Mouse (Mus musculus) heart, postnatal 0 days (tissue): ENCODE results near the gene Zfp189. TPM values are rescaled to one million over a fixed set of nuclear protein-coding genes. Genes with fewer than 3 reads are reported as not detected.
A peak's percentile ranks its signal among the peaks of the same experiment; 100 is the strongest.
"Not testable (repeated sequence)": the region's sequence is repeated elsewhere in the genome, so short reads cannot be mapped to it uniquely, and the experiment has no call there.

ENCODE experiments used
- ATAC-seq: fragments of 200-750 bp; cut with Nextera tagmentation; 2 replicates; pipeline ENCODE4 v1.8.0; 2017; ENCODE audit warnings: low read depth, moderate number of reproducible peaks, moderate library complexity; ENCODE audit not compliant: insufficient read depth
- DNase-seq: peaks from one replicate; pipeline ENCODE4 v3.0.0-alpha.2; 2016; ENCODE audit warnings: low spot score
- H3K27ac ChIP-seq: fragments of 300-500 bp; sonication (generic); 2 replicates; pipeline ENCODE4 v1.5.1; 2014; ENCODE audit warnings: low read depth, mild to moderate bottlenecking
- H3K27me3 ChIP-seq: fragments of 300-500 bp; sonication (generic); 2 replicates; pipeline ENCODE4 v1.6.1; 2014; ENCODE audit warnings: low read length, mixed read lengths; ENCODE audit not compliant: control insufficient read depth, insufficient read depth
- H3K36me3 ChIP-seq: fragments of 300-500 bp; sonication (generic); replicated peaks from 2 replicates; pipeline ENCODE4 v1.6.1; 2014; ENCODE audit warnings: low read length, mixed read lengths; ENCODE audit not compliant: control insufficient read depth, insufficient read depth
- H3K4me1 ChIP-seq: fragments of 300-500 bp; sonication (generic); 2 replicates; pipeline ENCODE4 v1.6.1; 2014; ENCODE audit warnings: antibody characterized with exemption; ENCODE audit not compliant: control insufficient read depth, insufficient read depth
- H3K4me2 ChIP-seq: fragments of 300-500 bp; sonication (generic); 2 replicates; pipeline ENCODE4 v1.6.1; 2014; ENCODE audit warnings: low read depth, mild to moderate bottlenecking, low read length, moderate library complexity
- H3K4me3 ChIP-seq: fragments of 300-500 bp; sonication (generic); 2 replicates; pipeline ENCODE4 v1.5.1; 2014; ENCODE audit warnings: low read depth, low read length
- H3K9ac ChIP-seq: fragments of 300-500 bp; sonication (generic); replicated peaks from 2 replicates; pipeline ENCODE4 v1.6.1; 2014; ENCODE audit warnings: low read depth, low read length, mixed read lengths
- H3K9me3 ChIP-seq: fragments of 300-500 bp; sonication (generic); replicated peaks from 2 replicates; pipeline ENCODE4 v1.6.1; 2016; ENCODE audit warnings: low read length; ENCODE audit not compliant: control insufficient read depth
- CTCF ChIP-seq: IDR thresholded peaks from 2 replicates; pipeline ENCODE4 v1.5.1; 2016; ENCODE audit warnings: antibody characterized with exemption, control low read depth, low read depth
- EP300 ChIP-seq: IDR thresholded peaks from 2 replicates; pipeline ENCODE4 v1.6.1; 2016; ENCODE audit warnings: antibody characterized with exemption, low read depth
- WGBS: fragments of 180-500 bp; shearing (Covaris S2); extraction: QIAGEN DNeasy Blood & Tissue Kit; methylation state at CpG from one replicate; pipeline ENCODE4 v1.1.7; 2014; 5-methylcytosine and 5-hydroxymethylcytosine counted together
- polyA plus RNA-seq: library from polyadenylated mRNA; unstranded; fragments of >200 nt; fragmentation: Nextera tagmentation; extraction: Ambion mirVana; gene quantifications from 2 replicates; pipeline ENCODE4 v1.2.1, GENCODE M21; 2015
- total RNA-seq: library from RNA; depleted of rRNA; stranded (reverse); fragments of >200 nt; gene quantifications from 2 replicates; pipeline ENCODE4 v1.2.3, GENCODE M21; 2014; ENCODE audit warnings: low replicate concordance

Zfp189 gene
- total and polyA plus RNA-seq, 2 experiments from 2014 or later, result 3.3 to 4.8 TPM

DNA sequence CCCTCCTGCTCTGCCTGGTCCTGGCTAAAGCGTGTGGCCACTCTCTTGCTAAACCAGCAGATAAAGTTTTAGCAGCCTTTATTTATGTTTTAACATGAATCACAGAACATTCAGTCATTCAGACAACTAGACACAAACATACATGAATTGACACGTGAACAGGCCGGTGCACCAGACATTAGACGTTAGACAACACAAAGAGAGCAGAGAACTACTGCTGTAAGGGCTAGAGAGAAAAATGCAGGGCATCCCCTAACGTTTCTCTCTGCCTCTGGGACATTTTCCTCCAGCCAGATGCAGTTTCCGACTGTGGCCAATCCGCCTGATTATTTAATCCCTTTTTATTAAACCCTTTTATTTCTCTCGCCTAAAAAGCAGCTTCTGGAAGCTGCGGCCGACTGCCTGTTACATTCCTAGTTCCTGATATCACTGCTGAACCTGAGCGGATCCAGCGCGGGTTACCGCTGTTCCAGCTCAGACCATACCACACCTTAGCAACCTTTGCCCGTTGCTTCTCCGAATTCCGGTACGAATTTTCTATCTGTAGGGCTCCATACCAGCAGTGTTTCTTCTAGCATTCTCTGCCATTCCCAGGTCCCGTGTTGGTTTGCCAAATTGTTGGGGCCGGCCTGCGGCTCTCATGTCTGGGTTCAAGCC lies 40.7 kb upstream of the Zfp189 start:
- Histone ChIP-seq H3K4me1 (no peaks in the 10 kb centered on the region), H3K4me2 (peak overlapping the region; percentile 37), H3K27ac (no peak overlapping the region), H3K4me3 (peak overlapping the region; percentile 19; the same call in 1 of the 2 replicates), H3K27me3 (no peaks in the 10 kb centered on the region), H3K9me3 (no peaks in the 10 kb centered on the region), H3K36me3 (no peaks in the 10 kb centered on the region), H3K9ac (no peak overlapping the region)
- ATAC-seq (no peak), DNase-seq (no peak)
- 19% methylated on average over 21 of the region's 21 CpGs for WGBS
- TF ChIP-seq EP300 (no peak), CTCF (no peak)

- Histone ChIP-seq H3K27ac (no peak overlapping the region), H3K27me3 (no peaks in the 10 kb centered on the region), H3K9me3 (no peaks in the 10 kb centered on the region), H3K4me3 (no peak overlapping the region), H3K4me1 (no peaks in the 10 kb centered on the region), H3K36me3 (no peaks in the 10 kb centered on the region), H3K4me2 (no peak overlapping the region), H3K9ac (no peak overlapping the region)
- TF ChIP-seq EP300 (no peak), CTCF (no peak)
- DNase-seq, result no peak
- no peak for ATAC-seq
- WGBS, result 58% methylated on average over 3 of the region's 3 CpGs
These were observed 40.1 kb upstream of the Zfp189 start for GRCm38 (mm10) chr4:49480896-49481295.

GRCm38 (mm10) chr4:49485442-49485841 lies 35.5 kb upstream of the Zfp189 start:
- H3K4me3 ChIP-seq, result no peak overlapping the region
- H3K9me3 ChIP-seq, result no peaks in the 10 kb centered on the region
- no peak overlapping the region for H3K4me2 ChIP-seq
- no peaks in the 10 kb centered on the region for H3K4me1 ChIP-seq
- TF ChIP-seq EP300 (no peak), CTCF (no peak)
- DNase-seq, result no peak
- H3K27ac ChIP-seq, result no peak overlapping the region
- no peaks in the 10 kb centered on the region for H3K36me3 ChIP-seq
- no peaks in the 10 kb centered on the region for H3K27me3 ChIP-seq
- ATAC-seq, result no peak
- H3K9ac ChIP-seq, result no peak overlapping the region

DNA sequence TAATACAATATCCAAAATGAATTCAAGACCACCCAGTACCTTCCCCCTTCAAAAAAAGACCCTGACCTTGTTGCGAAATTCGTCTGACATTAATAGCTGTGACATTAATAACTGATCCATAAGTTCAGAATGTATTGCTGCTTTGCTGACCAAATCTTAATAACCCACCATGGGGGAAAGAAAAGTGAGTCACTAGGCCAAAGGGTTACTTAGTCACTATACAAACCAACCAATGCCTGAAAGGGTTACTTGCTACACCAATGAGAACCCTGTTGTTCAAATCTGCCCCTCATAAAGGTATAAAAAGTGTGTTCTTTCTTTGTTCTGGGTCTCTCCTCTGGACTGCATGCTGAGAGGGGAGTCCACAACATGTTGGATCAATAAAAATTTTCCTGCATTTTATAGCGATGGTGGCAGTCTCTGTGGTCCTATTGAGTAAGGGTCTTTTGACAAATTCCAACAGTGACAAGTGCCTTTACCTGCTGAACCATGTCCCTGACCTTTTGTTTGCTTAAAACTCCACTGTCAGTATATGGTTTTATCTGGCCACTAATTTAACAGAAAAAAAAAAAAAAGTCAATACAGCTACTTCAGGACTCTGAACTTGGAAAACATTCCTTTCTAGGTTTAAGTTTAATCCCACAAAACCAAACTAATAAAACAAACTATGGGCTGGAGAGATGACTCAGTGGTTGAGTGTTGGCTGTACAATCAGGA lies 34.9 kb upstream of the Zfp189 start:
- 76% methylated on average over 3 of the region's 3 CpGs for WGBS

GRCm38 (mm10) chr4:49503563-49503962 lies 17.4 kb upstream of the Zfp189 start:
- DNase-seq (no peak), ATAC-seq (no peak)
- Histone ChIP-seq H3K4me1 (no peaks in the 10 kb centered on the region), H3K4me2 (no peak overlapping the region), H3K36me3 (no peaks in the 10 kb centered on the region), H3K27me3 (no peaks in the 10 kb centered on the region), H3K27ac (no peak overlapping the region), H3K4me3 (no peak overlapping the region), H3K9me3 (no peaks in the 10 kb centered on the region), H3K9ac (no peak overlapping the region)
- 77% methylated on average over 1 of the region's 1 CpGs for WGBS
- TF ChIP-seq EP300, result no peak
- TF ChIP-seq CTCF, result no peak

More for the DNA sequence above, 34.9 kb upstream of the Zfp189 start:
- not testable (repeated sequence) for DNase-seq, H3K4me3 ChIP-seq, H3K4me1 ChIP-seq, H3K4me2 ChIP-seq, H3K27ac ChIP-seq, H3K27me3 ChIP-seq, H3K9ac ChIP-seq, H3K36me3 ChIP-seq, ATAC-seq, H3K9me3 ChIP-seq

DNA sequence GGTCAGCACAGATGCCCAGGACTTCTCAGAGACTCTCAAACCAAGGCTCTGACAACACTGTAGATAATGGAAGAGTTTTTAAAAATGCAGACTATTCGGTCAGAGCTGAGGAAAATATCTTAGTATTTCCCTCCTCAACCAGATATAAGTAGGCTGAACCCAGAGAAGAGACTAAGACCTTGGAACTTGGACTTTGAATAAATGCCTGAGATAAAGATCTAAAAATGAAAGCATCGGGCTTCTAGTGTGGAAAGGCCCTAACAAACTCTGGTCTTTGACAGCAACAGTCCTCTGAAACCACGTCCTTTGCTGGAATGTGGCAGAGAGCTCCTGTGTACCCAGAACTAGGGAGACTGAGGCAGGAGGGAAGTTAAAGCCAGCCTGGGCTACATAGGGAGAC lies 14.6 kb upstream of the Zfp189 start, which contains the start of gene Baat:
TSS of gene Baat (minus strand) at position 172 of the 400 bp plus-strand sequence.
- H3K9ac ChIP-seq, result no peak within 1 kb of the TSS
- DNase-seq, result no peak
- no peaks in the 10 kb centered on the region for H3K36me3 ChIP-seq
- H3K27ac ChIP-seq, result no peak within 1 kb of the TSS
- no peak for ATAC-seq
- H3K27me3 ChIP-seq, result no peaks in the 10 kb centered on the region
- H3K4me2 ChIP-seq, result no peak within 1 kb of the TSS
- no peaks in the 10 kb centered on the region for H3K9me3 ChIP-seq
- H3K4me1 ChIP-seq, result no peaks in the 10 kb centered on the region
- TF ChIP-seq CTCF (no peak), EP300 (no peak)
- WGBS, result 41% methylated on average over 3 of the region's 3 CpGs
- no peak within 1 kb of the TSS for H3K4me3 ChIP-seq
